Mouse (Mus musculus) ES-Bruce4 (cell line): Measurements from ENCODE around the gene Gp9. TPM values are rescaled to one million over a fixed set of nuclear protein-coding genes. Genes with fewer than 3 reads are reported as not detected.
A peak's percentile ranks its signal among the peaks of the same experiment; 100 is the strongest.

Experiments used
- H3K27ac ChIP-seq: 2 replicates; pipeline ENCODE4 v1.5.1; 2012; ENCODE audit warnings: low read length, inconsistent platforms; ENCODE audit not compliant: insufficient read depth
- H3K27me3 ChIP-seq: 2 replicates; pipeline ENCODE4 v1.6.1; 2012; ENCODE audit warnings: mild to moderate bottlenecking, low read length, inconsistent platforms; ENCODE audit not compliant: control insufficient read depth, poor library complexity, insufficient read depth, severe bottlenecking
- H3K36me3 ChIP-seq: 2 replicates; pipeline ENCODE4 v1.6.1; 2012; ENCODE audit warnings: inconsistent platforms, mild to moderate bottlenecking, low read length, moderate library complexity; ENCODE audit not compliant: control insufficient read depth, poor library complexity, insufficient read depth, severe bottlenecking
- H3K4me1 ChIP-seq: one replicate; pipeline ENCODE4 v1.8.1; 2011; ENCODE audit warnings: low read length; ENCODE audit not compliant: control insufficient read depth, insufficient read depth
- H3K4me3 ChIP-seq: 2 replicates; pipeline ENCODE4 v1.5.1; 2011; ENCODE audit warnings: low read depth, mild to moderate bottlenecking, low read length
- H3K9ac ChIP-seq: 2 replicates; pipeline ENCODE4 v1.6.1; 2012; ENCODE audit warnings: low read depth, mild to moderate bottlenecking, inconsistent platforms; ENCODE audit not compliant: poor library complexity, severe bottlenecking
- H3K9me3 ChIP-seq: replicated peaks from 2 replicates; pipeline ENCODE4 v1.6.1; 2012; ENCODE audit warnings: mild to moderate bottlenecking, low read length, inconsistent platforms; ENCODE audit not compliant: control insufficient read depth, poor library complexity, insufficient read depth, severe bottlenecking
- CTCF ChIP-seq: IDR thresholded peaks from one replicate; pipeline ENCODE4 v1.8.1; 2011; ENCODE audit warnings: low read depth, low read length
- EP300 ChIP-seq: IDR thresholded peaks from 2 replicates; pipeline ENCODE4 v1.6.1; 2011; ENCODE audit warnings: low read depth, low read length; ENCODE audit not compliant: insufficient read depth
- POLR2A ChIP-seq: IDR thresholded peaks from one replicate; pipeline ENCODE4 v1.8.1; 2011; ENCODE audit warnings: low read length; ENCODE audit not compliant: insufficient read depth
- polyA plus RNA-seq: library from polyadenylated mRNA; stranded (reverse); fragments of >200 nt; gene quantifications from 2 replicates; pipeline ENCODE4 v1.2.4, GENCODE M21; 2011; ENCODE audit warnings: low read depth; ENCODE audit not compliant: missing spikeins, insufficient read depth, insufficient read length

Gene Gp9
- not detected in 2 replicates for polyA plus RNA-seq

DNA sequence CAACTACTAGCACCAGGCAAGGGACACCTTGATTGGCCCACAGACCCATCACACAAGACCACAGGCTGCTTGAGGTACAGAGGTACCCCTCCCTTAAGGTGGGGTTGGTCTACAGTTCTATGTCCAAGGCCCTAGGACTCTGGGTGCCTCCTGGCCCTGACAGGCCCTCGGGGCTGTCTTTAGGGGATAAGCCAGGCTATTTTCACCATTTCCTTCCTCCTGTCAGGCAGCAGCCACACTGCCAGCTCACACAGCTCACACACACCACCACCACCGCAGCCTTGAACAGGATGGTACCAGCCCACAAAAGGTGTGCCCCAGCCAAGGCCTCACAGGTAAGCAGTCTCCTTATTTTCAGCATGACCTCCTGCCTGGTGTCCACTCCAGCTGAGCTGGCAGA is at the start of gene Gp9:
Gene Gp9 (plus strand): TSS at position 231 of the 400 bp plus-strand sequence.
- TF ChIP-seq POLR2A (no peak), EP300 (no peak), CTCF (no peak)
- no peaks in the 10 kb centered on the region for H3K9me3 ChIP-seq
- no peaks in the 10 kb centered on the region for H3K27me3 ChIP-seq
- H3K4me1 ChIP-seq: no peaks in the 10 kb centered on the region
- H3K27ac ChIP-seq: no peak within 1 kb of the TSS
- H3K4me3 ChIP-seq: no peak within 1 kb of the TSS
- H3K36me3 ChIP-seq: no peaks in the 10 kb centered on the region
- no peak within 1 kb of the TSS for H3K9ac ChIP-seq

DNA sequence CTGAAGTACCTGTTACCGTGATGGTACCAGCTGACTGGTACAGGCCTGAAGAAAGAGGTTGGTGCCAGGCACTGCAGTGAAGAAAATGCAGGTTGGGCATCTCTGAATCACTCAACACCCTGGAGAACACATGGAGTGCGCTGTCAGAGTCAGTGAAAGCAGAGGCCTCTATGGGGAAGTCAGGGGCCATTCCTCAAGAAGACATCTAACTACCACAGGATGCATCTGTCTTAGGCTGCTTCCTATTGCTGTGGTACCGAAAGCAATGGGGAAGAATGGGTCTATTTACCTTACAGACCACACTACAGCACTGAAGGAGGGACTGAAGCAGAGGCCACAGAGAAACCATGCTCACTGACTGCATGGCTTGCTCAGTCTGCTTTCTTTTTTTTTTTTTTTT is 49.8 kb upstream of the Gp9 start:
- no peaks in the 10 kb centered on the region for H3K36me3 ChIP-seq
- TF ChIP-seq EP300 (no peak), CTCF (no peak), POLR2A (no peak)

DNA sequence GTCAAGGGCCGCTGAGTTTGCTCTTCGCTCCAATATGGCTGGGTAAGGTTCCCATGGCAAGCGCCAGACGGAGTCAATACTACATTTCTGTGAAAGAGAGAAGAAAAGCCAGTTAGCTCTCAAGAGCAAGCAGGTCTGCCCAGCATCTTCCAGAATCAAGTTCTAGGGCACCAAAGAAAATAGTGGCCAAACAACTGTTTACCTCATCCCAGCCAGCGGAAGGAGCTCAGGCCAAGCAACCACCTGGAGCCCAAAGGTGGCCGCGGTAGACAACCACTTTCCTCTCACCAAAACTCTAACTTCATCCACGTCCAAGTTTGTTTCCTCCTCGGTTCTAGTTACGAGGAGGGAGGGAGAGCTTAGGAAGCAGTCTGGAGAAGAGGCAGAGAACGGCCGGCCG is 47.7 kb upstream of the Gp9 start:
- Histone ChIP-seq H3K4me3 (peak overlapping the region; percentile 78), H3K27ac (no peak overlapping the region), H3K36me3 (no peaks in the 10 kb centered on the region), H3K9me3 (no peaks in the 10 kb centered on the region), H3K9ac (no peak overlapping the region), H3K27me3 (peaks cover 6% of the 10 kb centered on the region; the same call in 1 of the 2 replicates), H3K4me1 (no peaks in the 10 kb centered on the region)
- no peak for TF ChIP-seq CTCF
- no peak for TF ChIP-seq POLR2A
- no peak for TF ChIP-seq EP300

More for the DNA sequence above, 49.8 kb upstream of the Gp9 start:
- Histone ChIP-seq H3K4me3 (no peak overlapping the region), H3K4me1 (no peaks in the 10 kb centered on the region), H3K9me3 (no peaks in the 10 kb centered on the region), H3K9ac (no peak overlapping the region), H3K27me3 (peaks cover 6% of the 10 kb centered on the region; the same call in 1 of the 2 replicates), H3K27ac (no peak overlapping the region)

DNA sequence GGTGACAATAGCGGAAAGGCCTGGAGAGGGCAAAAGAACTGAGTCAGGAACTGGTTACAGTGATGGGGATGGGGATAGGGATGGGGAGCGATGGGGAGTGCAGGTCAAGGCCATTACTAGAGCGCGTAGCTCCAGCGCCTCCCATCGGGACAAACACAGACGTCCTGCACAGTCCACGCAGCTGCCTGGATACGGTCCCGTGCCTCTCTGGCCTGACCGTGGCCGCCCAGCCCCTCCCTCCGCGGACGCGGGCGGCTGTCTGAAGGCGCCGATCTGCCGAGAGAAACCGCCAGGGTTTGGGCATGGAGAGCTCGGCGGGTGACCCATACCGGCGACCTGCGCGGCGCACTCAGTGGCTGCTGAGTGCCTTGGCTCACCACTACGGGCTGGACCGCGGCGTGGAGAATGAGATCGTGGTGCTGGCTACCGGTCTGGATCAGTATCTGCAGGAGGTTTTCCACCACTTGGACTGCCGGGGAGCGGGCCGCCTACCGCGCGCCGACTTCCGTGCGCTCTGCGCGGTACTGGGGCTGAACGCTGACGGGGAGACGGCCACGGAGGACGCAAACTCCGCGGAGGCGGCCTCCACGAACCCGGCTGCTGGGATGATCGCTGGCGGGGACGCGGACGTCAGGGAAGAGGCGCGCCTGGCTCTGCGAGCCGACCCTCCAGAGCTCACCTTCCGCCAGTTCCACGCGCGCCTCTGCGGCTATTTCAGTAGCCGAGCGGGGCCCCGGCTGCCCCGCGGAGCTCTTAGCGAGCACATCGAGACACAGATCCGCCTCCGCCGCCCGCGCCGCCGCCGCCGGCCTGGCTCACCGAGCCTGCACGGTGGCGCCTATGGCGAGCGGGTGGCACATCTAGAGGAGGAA is 47.0 kb upstream of the Gp9 start, which contains the start of gene Efcc1:
Gene Efcc1 (plus strand): TSS at position 279 of the 872 bp plus-strand sequence.
- peak within 1 kb of the TSS; percentile 78 for H3K4me3 ChIP-seq
- no peaks in the 10 kb centered on the region for H3K36me3 ChIP-seq
- H3K27ac ChIP-seq: no peak within 1 kb of the TSS
- peak within 1 kb of the TSS; percentile 54 for H3K9ac ChIP-seq
- H3K9me3 ChIP-seq: no peaks in the 10 kb centered on the region
- TF ChIP-seq CTCF (peak; percentile 23), EP300 (no peak), POLR2A (no peak)
- H3K27me3 ChIP-seq: peaks cover 6% of the 10 kb centered on the region; the same call in 1 of the 2 replicates
- H3K4me1 ChIP-seq: no peaks in the 10 kb centered on the region

DNA sequence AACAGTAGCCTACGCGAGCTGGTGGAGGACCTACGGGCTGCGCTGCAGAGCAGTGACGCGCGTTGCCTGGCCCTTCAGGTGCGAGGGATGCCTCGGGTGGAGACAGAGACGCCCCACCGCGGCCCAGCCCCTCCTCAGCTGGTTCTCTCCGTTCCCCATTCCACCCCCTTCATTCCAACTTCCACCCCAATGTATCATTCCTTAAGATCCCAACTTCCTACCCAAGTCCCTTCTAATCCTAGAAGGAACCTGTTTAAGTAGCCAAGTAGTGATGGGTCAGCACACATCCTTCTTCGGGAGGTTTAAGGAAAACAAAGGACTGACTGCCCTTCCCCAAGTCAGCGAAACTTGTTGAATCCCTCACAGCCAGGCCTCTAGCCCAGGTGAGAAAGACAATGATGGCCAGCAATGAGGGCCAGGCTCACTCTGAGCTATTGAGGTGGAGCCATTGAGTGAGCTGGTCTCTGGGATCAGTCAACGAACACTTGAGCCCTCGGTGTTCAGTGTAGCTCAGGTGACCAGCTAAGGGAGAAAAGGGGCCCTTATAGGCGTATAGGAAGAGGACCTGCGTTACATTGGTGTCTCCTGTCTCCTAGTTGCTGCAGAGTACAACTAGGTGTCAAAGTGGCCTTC is 46.3 kb upstream of the Gp9 start:
- Histone ChIP-seq H3K27me3 (peaks cover 6% of the 10 kb centered on the region; the same call in 1 of the 2 replicates), H3K9ac (peak overlapping the region; percentile 54), H3K4me1 (no peaks in the 10 kb centered on the region), H3K36me3 (no peaks in the 10 kb centered on the region), H3K4me3 (peak overlapping the region; percentile 78), H3K27ac (no peak overlapping the region), H3K9me3 (no peaks in the 10 kb centered on the region)
- TF ChIP-seq CTCF (no peak), EP300 (no peak), POLR2A (no peak)
